Mouse (Mus musculus) testis, postnatal 14 days (tissue): ENCODE data around the gene Btbd7.

Experiments used
- DNase-seq: peaks from one replicate; pipeline ENCODE4 v3.0.0; 2021; ENCODE audit warnings: low spot score

The Btbd7 gene

DNA sequence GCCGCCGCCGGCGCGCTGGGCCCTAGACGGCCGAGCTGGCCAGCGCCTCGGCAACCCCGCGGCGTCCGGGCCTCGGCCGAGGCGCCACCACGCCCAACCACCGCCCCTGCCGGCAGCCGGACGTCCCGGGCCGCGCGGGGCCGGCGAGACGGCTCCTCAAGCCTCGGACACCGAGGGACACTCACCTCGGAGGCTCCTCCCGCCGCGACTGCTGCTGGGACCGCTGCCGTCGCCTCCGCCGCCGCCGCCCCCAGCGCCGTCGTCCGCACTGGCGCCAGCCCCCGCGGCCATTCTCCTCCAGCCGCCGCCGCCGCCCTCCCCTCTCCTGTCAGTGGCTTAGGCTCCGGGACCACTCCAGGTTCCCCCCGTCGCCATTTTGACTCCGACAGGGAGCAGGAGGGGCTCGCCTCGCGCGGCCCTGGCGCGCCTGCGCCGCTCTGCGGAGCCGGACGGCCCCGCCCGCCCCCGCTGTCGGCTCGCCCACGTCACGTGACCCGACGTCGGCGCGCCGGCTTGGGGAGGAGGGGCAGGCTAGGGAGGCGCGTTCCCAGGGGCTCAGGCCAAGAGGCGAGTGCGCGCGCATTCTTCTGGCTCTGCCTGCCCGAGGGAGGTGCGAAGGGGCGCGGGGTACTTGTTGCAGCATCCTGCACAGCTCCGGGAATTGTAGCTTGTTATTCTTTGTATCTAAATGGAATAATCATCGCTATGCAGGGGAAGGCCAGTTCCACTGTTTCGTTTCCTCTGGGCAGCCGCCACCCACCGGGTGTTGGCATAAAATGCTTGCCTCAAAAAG, at the start of gene Btbd7:
TSS of gene Btbd7 (minus strand) at position 441 of the 793 bp plus-strand sequence.
- peak; percentile 98 for DNase-seq

DNA sequence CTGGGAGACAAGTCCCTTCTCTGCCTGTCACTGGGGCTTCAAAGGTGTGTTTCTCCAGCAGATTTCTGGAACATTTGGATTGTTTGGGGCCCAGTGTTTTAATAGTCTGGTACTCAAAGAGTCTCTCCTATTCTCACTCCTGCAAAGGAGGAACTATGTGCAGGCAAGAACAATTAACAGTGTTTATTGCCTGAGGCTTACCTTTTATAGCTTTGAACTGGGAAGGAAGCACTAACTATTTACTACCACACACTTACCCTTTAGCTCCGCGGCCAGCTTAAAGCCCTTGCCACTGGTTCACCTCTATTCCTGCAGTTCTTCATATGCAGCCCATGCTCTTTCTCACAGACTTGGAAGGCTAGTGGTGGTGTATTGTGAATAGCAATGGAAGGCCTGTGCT, 37.8 kb upstream of the Btbd7 start:
- no peak for DNase-seq

DNA sequence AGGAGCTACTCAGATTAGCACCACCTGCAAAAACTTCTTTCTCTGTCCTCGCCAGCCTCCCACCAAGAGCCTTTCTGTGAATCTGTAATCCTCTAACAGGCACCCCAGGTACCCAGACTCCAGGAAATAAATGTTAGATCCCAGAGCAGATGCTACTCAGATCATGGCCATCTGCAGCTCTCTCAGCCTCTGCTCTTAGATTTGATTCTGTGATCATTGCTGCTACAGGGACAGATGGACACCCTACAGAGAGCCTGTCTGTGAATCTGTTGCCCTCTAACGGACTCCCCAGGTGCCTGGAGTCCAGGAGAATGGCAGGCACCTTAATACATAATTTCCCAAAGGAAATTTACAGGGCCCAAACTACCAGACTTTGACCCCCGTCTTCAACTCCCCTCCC, 29.9 kb upstream of the Btbd7 start:
- no peak for DNase-seq

DNA sequence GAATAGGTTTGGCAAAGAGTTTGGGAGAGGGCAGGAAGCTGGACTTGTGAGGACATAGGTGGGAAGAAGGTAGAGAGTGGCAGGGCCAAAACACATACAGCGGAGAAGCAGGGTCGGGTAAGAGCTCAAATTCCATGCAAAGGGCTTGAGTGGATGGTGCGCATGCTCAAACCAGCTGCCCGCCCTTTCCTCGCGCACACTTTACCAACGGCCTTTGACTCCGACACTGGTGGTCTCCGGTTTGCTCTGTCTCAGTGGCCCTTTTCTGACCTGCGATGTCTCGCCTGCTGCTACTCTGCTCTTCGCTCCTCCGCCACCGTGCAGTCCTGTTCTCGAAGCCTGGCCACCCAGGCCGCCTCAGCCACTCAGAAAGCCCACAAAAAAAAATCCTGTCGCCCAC, 20.8 kb upstream of the Btbd7 start, which contains the start of gene Cox8c:
TSS of gene Cox8c (plus strand) at position 226 of the 400 bp plus-strand sequence.
- DNase-seq = peak; percentile 56

DNA sequence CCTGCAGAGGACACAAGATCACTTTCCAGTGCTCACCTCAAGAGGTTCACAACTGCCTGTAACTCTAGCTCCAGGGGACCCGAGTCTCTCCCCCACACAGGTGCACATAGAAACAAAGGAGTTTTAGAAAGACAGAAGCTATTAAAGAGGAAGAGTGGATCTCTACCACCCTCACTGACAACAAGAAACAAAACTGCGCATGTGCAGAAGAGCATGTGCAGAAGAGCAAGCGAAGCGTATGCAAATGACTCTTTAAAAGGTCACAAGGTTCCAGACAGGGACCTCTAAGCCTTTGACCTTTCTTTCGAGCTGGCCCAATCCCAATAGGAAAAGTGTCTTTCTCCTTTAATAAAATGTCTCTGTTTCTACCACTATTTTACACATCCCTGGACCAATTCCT, 10.3 kb upstream of the Btbd7 start:
- DNase-seq = no peak

DNA sequence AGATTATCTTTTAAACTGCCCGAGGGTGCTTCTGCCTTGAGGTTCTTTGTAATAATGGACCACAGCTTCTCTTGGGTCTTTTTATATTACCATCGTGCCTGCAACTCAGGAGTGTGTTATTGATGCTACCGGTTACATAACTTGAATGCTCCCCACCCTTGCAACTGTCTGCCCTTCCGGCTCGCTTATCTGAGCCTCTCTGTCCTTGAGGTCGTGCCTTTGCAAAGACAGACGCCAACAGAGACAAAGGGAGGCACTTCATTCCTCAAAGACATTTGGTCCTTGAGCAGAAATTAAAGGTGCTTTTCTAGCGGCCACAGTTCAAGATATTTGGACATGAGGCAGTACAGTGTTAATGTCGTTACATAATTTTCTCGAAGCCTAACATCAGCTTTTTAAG, 9.1 kb upstream of the Btbd7 start:
- DNase-seq = no peak

DNA sequence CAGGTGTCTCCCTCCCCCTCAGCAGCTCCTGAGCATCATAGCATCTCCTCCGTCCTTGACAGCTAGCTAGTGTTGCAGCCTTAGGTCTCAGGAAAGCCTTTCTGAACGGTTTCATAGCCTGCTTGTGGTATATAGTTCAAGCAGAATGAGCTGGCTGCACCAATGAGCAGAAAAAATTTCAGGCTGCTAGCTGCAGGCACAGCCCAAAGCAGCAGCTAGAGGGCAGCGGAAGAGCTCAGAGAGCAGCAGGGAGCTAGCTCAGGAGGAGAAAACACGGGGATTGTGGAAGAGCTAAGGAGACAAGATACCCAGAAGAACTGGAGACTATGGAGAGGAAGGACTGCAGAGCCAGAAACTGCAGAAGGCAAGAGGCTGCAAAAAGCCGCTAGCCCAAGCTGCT, 7.5 kb upstream of the Btbd7 start:
- DNase-seq = no peak

DNA sequence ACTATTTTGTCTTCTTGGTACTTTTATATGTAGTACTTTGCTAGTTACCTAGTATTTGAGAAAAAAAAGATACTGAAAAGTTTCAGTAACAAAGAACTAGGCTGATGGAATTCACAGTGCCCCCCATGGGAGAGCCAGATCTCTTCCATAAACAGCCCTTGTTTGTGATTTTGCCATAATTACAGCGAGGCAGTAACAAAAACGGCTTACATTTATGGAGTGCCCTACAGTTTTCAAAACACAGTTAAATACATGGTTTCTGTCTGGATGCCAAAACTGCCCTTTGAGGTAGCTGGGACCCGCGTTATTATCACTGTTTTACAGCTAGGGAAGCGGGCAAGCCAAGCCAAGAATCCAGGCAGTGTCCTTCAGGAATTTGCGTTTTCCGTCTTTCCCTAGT, 630 bp upstream of the Btbd7 start:
- no peak for DNase-seq

DNA sequence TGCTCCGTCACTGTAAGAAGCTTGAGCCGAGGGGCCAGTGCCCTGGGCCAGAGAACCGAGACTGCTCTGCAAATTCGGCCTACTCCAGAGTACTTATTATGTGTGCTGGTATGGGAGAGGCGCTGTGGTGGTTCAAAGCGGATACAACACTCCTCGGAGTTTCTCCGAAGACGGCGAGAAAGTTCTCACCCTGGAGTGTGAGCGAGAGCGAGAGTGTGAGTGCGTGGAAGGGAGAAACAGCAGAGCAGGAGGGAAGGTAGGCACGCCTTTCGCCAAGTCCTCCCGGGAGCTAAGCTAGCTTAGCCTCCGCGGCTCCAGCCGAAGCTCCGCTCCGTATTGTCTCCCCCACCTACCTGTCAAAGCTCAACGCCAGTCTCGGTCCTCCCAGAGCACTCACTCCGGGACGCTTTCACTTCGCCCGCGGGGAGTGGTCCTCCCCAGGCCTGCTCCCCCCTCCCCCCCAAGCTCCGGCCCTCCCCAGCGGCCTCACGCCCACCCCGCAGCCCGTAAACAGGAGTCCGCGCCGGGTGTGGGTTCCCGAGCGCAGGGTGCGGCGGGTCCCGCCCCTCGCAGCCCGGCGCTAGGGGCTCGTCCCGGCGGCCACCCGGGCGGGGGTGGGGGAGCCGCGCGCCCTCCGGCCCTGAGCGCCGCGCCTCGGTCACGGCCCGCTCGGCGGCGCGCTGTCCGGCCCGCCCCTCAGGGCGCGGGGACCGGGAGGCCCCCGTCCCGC, 805 bp downstream of the Btbd7 start:
- peak; percentile 78 for DNase-seq

DNA sequence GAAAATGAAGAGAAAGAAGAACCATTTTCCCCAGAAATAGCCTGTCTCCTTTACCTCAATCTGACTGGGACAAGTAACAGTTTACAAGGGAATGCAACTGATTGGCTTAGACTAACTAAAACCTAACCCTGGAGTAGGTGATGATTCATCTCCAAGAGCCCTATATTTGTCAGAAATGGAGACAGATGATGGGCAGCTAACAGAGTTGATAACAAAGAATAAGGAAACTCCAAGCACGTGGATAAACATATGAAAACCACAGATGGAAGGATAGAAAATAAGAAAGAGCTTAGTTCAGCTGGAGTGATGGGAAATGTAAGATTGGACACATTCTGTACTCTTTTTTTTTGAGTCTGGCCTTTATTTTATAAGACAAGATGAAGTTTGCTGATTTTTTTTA, 7.7 kb downstream of the Btbd7 start:
- no peak for DNase-seq

DNA sequence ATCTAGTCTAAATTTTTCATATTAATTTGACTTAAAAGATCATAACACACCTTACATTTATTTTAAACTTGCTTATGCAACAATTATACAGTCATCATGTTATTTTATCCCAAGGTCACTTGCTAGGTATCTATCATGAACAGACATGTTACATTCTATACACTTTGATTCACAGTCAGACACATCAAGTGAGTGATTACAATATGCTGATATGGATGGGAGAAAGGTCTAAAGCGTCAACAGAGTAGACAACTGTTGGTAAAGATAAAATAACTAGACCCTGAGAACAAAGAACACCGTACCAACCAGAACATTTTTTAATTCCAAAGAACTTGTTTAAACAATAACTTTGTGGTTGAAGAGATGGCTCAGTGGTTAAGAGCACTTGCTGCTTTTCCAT, 8.5 kb downstream of the Btbd7 start:
- no peak for DNase-seq

DNA sequence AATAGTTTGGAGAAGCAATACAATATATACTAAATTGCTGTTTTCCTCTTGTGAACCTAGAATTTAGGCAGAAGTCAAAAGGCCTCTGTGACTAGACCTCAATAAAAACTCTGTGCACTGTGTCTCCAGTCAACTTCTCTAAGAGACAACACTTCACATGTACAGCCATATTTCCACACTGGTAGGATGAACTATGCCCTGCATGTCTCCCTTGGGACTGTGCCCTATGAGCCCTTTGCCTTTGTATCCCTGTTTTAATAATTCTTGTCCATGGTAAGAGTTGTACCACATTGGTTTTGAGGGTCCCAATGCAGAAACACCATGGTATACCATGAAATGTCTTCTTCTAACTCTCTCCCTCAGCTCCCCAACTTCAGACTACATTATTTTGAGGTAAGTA, 17.5 kb downstream of the Btbd7 start:
- DNase-seq = no peak

DNA sequence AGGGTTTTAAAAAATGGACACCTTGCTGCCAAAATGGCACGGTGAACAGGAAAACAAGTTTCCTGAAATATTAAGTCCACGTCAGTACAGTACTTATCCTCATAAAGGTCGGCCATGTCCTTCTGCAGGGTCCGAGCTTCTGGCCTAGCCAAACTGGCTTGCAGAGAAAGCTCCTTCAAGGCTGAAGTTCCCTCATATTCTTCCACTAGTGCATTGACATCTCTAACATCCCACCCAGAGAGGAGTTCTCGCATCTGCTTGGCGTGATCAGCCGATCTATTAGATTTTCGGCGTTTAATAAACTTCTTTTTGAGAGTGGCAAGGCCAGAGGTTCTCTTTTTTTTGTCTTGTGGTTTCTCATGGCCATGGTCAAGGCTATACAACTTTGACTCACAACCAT, 40.0 kb downstream of the Btbd7 start:
- DNase-seq = no peak

DNA sequence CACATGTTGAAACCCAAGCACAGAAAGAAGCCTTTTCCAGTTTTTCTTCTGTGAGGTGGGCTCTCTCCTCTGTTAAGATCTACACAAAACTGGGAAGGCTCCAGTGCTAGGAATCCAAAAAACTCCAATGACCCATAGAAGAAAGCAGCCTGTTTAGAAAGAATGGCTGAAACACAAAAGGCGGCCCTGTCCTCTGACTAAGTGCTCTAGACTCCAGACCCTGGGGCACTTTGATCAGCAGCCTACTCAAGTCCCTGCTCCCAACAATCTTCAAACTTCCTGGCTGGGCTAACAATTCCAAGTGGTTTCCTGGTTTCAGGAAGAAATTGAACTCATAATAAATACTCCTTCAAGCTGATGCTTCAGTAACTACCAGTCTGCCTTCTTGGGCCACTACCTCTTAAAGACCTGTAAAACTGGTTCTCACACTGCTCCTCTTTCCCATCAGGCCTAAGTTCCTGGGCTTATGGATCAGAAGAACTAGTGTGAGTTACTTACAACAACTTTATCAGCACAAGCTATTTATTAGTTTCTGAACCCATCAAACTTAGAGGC, 45.4 kb downstream of the Btbd7 start:
- DNase-seq = no peak

DNA sequence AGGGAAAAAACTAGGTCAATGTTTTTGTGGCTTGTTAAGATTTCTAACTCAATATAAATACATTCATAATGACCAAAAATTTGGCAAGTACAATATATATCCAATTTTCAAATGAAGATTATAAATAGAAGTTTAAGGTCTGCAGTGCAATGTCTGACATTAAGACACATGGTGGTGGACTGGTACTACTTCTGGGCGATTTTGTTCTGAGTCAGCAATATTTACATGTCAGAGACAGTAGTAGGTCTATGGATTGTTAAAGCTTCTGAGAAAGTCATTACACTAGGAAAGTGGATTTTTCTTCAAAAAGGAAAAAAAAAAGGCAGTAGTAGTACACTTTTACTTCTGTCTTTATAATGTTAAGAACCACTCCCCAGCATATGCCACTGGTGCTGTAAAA, 46.4 kb downstream of the Btbd7 start:
- DNase-seq = no peak

DNA sequence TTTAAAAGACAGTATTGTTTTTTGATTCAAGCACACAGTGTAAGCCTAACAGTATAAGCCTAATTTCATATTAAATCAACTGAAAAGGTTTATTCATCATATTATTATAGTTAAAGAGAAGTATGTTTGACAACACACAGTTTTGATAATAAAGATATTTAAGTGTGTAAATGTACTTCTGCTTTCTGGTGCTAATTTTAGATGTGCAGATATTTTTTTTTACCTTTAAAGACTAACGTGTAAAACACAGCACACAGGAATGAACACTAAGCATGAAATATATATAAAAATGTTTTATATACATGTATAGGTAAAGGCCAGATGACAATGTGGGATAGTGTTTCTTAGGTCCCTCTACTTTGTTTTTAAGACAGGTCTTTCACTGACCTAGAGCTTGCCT, 51.2 kb downstream of the Btbd7 start:
- no peak for DNase-seq

DNA sequence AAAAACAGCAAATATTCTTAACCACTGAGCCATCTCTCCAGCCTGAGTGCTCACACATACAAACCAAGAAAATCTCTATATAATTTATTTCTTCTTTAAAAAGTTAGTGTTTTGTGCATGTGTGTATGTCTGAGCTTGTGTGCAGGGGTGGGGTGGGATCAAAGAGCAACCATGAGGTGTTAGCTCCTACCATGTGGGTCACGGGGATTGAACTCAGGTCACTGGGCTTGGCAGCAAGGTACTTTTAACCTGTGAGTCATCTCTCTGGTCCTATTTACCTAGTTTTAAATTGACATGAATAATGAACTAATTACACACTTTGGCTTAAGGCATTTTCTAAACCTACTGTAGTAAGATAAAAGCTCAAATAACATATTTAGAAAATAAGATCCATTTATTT, 51.9 kb downstream of the Btbd7 start:
- DNase-seq = no peak

DNA sequence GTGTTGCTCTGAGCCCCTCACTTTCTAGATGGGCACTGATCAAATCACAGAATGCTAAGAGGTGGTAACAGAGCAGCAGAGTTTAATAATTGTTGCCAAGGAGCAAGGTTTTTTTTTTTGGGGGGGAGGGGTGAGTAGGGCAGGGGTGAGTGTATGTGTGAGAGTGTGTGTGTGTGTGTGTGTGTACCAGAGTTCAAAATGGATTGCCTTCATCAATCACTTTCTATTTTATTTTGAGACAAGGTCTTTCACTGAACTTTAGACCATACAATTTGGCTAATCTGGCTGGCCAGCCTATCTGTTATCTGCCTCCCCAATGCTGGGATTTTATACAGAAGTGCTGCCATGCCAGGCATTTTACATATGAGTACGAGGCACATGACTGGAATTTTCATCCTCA, 63.4 kb downstream of the Btbd7 start:
- DNase-seq = no peak

DNA sequence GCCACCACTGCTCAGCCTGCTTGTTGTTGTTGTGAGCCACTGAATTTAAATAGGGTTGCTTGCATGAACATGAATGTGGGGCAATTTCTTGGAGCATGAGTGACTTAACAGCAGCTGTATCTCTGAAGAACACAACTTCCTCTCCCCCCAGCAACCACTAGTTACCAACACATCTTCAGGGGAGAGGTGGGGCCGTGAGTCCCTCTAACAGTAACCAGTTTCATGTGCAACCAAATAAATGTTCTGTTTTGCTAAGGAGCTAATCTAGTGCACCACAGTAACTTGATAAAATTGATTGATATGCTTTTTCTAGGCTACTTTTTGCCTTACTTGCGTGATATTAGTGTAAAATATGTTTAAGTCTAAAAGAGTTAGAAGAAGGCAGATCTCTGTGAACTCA, 78.7 kb downstream of the Btbd7 start:
- DNase-seq = no peak

DNA sequence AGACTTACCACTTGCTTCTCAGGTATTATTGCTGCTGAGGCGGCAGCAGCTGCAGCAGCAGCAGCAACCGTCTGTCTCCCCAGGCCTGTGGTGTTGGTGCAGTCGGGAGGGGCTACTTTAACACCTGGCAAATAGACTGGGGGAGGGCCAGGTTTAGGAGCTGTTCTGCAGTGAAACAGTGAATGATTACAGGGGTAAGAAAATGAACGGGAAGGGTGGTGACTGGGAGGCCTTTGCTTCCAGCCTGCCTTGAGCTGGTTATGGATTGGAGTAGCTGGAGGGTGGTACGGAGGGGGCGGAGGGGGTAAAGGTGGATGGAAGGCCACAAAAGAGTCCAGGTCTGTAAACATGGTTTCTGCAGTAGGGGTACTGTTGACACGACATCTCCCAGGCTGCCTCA, 90.3 kb downstream of the Btbd7 start:
- DNase-seq = no peak

DNA sequence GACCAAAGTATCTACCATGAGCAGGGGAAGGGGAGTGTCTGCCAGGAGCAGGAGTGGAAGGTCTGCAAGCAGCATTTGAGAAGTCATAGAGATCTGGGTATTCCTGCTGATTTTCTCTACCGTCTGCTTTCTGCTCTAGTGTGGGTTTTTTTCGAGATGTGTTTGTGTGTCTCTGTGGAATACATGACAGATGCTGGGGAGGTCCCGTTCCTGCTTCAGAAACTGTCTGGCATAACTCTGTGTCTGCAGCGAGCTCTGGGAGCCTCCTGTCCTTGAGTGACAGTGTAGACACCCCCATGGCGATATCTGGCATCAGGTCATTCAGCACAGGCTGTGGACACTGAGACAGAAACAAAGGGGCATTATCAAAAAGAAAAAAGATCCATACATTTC, 92.7 kb downstream of the Btbd7 start:
- no peak for DNase-seq

DNA sequence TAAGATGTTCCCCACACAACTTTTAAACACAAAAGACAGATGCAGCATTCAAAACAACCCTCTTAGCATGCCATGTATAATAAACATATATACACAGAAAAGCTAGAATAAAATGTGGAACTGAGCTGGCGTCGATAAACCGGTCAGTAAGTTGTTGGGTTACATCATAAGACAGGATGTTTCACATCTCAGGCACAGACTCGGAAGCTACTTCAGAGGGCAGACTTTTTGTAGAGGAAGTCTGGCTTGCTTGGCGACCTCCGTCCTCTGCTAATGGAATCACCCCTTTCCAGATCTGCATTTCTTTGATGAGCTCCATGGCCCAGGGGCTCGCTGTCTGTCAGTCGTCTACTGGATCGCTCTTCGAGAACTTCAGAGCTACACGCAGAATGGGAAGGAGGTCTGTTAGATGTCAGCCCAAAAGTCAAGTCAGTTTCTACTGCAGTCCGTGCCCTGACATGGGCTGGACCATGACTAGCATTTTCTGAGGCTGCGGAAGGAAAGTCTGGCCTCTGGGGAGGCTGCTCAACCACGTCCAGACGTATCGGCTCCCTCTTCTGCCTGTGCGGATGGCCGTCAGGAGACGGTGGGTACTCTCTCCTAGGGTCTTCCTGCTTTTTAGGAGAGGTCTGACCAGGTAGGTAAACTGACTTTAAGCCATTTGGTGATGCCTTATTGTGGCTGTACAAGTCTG, 93.2 kb downstream of the Btbd7 start:
- DNase-seq = no peak

DNA sequence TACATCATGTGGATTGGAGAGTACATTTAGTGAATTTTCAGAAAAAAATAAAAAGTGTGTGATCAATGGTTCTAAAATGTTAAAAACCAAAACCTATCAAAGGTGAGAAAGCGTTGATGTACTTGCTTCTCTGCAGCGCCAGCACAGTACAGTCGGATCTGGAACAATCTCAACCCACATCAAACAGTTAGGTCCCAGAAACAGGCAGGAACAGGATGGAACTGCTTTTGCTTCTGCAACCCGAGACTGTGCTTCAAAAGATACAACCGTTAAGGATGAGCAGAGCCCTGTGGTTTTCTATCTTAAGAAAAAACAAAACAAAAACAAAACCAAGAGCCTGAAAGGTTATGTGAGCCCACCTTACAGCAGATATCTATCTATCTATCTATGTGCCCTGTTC, 95.4 kb downstream of the Btbd7 start:
- DNase-seq = no peak
